In genomic region chr4:71835737-71836136, GRCm38 (mm10) we compare ENCODE assay signal across 25 mouse cellular contexts.
"Had no signal": no experiment of that assay in that cellular context is flagged by ENCODE, and none has a peak within 500 bp of the region (broad histone marks: within the 10 kb centered on the region; RNA-seq: fewer than 3 reads in every experiment).

No protein-coding gene starts in this region.

- H3K4me1 ChIP-seq: heart, embryonic 10.5 days; heart, embryonic 12.5 days; hindbrain, embryonic 10.5 days; limb, embryonic 15.5 days; liver, embryonic 12.5 days had no signal

- H3K4me2 ChIP-seq: heart, embryonic 12.5 days; hindbrain, embryonic 12.5 days; hindbrain, embryonic 14.5 days; kidney, embryonic 15.5 days; limb, embryonic 15.5 days; liver, embryonic 12.5 days had no signal

- H3K9me3 ChIP-seq: heart, embryonic 10.5 days; hindbrain, embryonic 12.5 days; kidney, embryonic 15.5 days; limb, embryonic 15.5 days had no signal

- H3K27me3 ChIP-seq: heart, embryonic 12.5 days; hindbrain, embryonic 12.5 days; kidney, embryonic 15.5 days; limb, embryonic 15.5 days; liver, embryonic 12.5 days had no signal

- H3K9ac ChIP-seq: heart, embryonic 12.5 days; hindbrain, embryonic 12.5 days; hindbrain, embryonic 14.5 days; kidney, embryonic 15.5 days; limb, embryonic 15.5 days; liver, embryonic 12.5 days; liver, embryonic 14.5 days had no signal

- H3K36me3 ChIP-seq: heart, embryonic 10.5 days; heart, embryonic 12.5 days; hindbrain, embryonic 10.5 days; hindbrain, embryonic 12.5 days; kidney, embryonic 15.5 days; limb, embryonic 15.5 days; liver, embryonic 12.5 days had no signal

- H3K27ac ChIP-seq: gastrocnemius, adult 2 months; heart, embryonic 10.5 days; hindbrain, embryonic 10.5 days; hindbrain, embryonic 12.5 days; hindbrain, embryonic 14.5 days; kidney, embryonic 15.5 days; kidney, postnatal 0 days; layer of hippocampus, adult 2 months; left cerebral cortex, adult 2 months; limb, embryonic 15.5 days; liver, embryonic 12.5 days; liver, embryonic 14.5 days had no signal

- DNase-seq: gastrocnemius, adult 2 months; gastrocnemius, postnatal 10 days; gastrocnemius, postnatal 25 days; heart, adult 18-20 months; heart, postnatal 10 days; heart, postnatal 4 days; kidney, adult 11 months; kidney, adult 2 months; kidney, adult 9 months; kidney, postnatal 14 days; kidney, postnatal 4 days had no signal

- ATAC-seq: hindbrain, embryonic 16.5 days; intestine, embryonic 16.5 days; liver, embryonic 12.5 days had no signal

- H3K4me3 ChIP-seq: gastrocnemius, adult 2 months; heart, embryonic 10.5 days; heart, embryonic 12.5 days; hindbrain, embryonic 10.5 days; hindbrain, embryonic 12.5 days; kidney, embryonic 15.5 days; layer of hippocampus, adult 2 months; left cerebral cortex, adult 2 months; limb, embryonic 15.5 days; liver, embryonic 12.5 days had no signal
